Mouse (Mus musculus) limb, embryonic 11.5 days (tissue): Measurements from ENCODE around the gene Dync2li1. TPM values are rescaled to one million over a fixed set of nuclear protein-coding genes. Genes with fewer than 3 reads are reported as not detected.

Experiments
- ATAC-seq: fragments of 200-750 bp; cut with Nextera tagmentation; 2 replicates; pipeline ENCODE4 v1.8.0; 2017; ENCODE audit warnings: low read depth; ENCODE audit not compliant: insufficient number of reproducible peaks, low FRiP score, low TSS enrichment
- DNase-seq: peaks from one replicate; pipeline ENCODE4 v3.0.0-alpha.2; 2015; ENCODE audit warnings: low spot score
- H3K27ac ChIP-seq: fragments of 300-500 bp; sonication (generic); replicated peaks from 2 replicates; pipeline ENCODE4 v1.5.1; 2014; ENCODE audit warnings: low read depth, mild to moderate bottlenecking, low read length
- H3K27me3 ChIP-seq: fragments of 300-500 bp; sonication (generic); 2 replicates; pipeline ENCODE4 v1.6.1; 2014; ENCODE audit warnings: mild to moderate bottlenecking, low read length, mixed read lengths; ENCODE audit not compliant: control insufficient read depth, insufficient read depth
- H3K36me3 ChIP-seq: fragments of 300-500 bp; sonication (generic); 2 replicates; pipeline ENCODE4 v1.6.1; 2014; ENCODE audit warnings: mild to moderate bottlenecking, low read length, moderate library complexity, mixed read lengths; ENCODE audit not compliant: control insufficient read depth, insufficient read depth
- H3K4me1 ChIP-seq: fragments of 300-500 bp; sonication (generic); 2 replicates; pipeline ENCODE4 v1.6.1; 2014; ENCODE audit warnings: low read length, mixed read lengths; ENCODE audit not compliant: control insufficient read depth, insufficient read depth
- H3K4me2 ChIP-seq: fragments of 300-500 bp; sonication (generic); 2 replicates; pipeline ENCODE4 v1.6.1; 2014; ENCODE audit warnings: low read depth, mild to moderate bottlenecking, moderate library complexity; ENCODE audit not compliant: severe bottlenecking
- H3K4me3 ChIP-seq: fragments of 300-500 bp; sonication (generic); 2 replicates; pipeline ENCODE4 v1.5.1; 2014; ENCODE audit warnings: low read depth, low read length
- H3K9ac ChIP-seq: fragments of 300-500 bp; sonication (generic); 2 replicates; pipeline ENCODE4 v1.6.1; 2014; ENCODE audit warnings: mild to moderate bottlenecking, low read length
- H3K9me3 ChIP-seq: fragments of 300-500 bp; sonication (generic); 2 replicates; pipeline ENCODE4 v1.6.1; 2016; ENCODE audit warnings: low read length; ENCODE audit not compliant: control insufficient read depth
- WGBS: fragments of 180-500 bp; shearing (Covaris S2); extraction: QIAGEN DNeasy Blood & Tissue Kit; methylation state at CpG from one replicate; pipeline ENCODE4 v1.1.7; 2014; 5-methylcytosine and 5-hydroxymethylcytosine counted together
- polyA plus RNA-seq: library from polyadenylated mRNA; unstranded; fragments of >200 nt; fragmentation: Nextera tagmentation; extraction: Ambion mirVana; gene quantifications from 2 replicates; pipeline ENCODE4 v1.2.1, GENCODE M21; 2014

Dync2li1 gene
- polyA plus RNA-seq, 1 experiment from 2014 or later, result 42.0 TPM

- no peaks in the 10 kb centered on the region for H3K27me3 ChIP-seq
- no peak for ATAC-seq
- H3K27ac ChIP-seq, result no peak overlapping the region
These were observed 59.0 kb downstream of the Dync2li1 start for GRCm38 (mm10) chr17:84685286-84685685.

GRCm38 (mm10) chr17:84687994-84688393 is 61.7 kb downstream of the Dync2li1 start:
- no peak overlapping the region for H3K4me3 ChIP-seq
- DNase-seq, result no peak
- no peak overlapping the region for H3K9ac ChIP-seq
- H3K27me3 ChIP-seq, result no peaks in the 10 kb centered on the region
- no peaks in the 10 kb centered on the region for H3K36me3 ChIP-seq
- H3K27ac ChIP-seq, result no peak overlapping the region
- no peaks in the 10 kb centered on the region for H3K9me3 ChIP-seq
- 57% methylated on average over 5 of the region's 5 CpGs for WGBS
- H3K4me1 ChIP-seq, result no peaks in the 10 kb centered on the region
- H3K4me2 ChIP-seq, result no peak overlapping the region
- no peak for ATAC-seq

More at GRCm38 (mm10) chr17:84685286-84685685, 59.0 kb downstream of the Dync2li1 start:
- WGBS, result 81% methylated on average over 4 of the region's 4 CpGs
- Histone ChIP-seq H3K4me1 (no peaks in the 10 kb centered on the region), H3K9ac (no peak overlapping the region), H3K9me3 (no peaks in the 10 kb centered on the region), H3K4me3 (no peak overlapping the region), H3K36me3 (no peaks in the 10 kb centered on the region), H3K4me2 (no peak overlapping the region)
- no peak for DNase-seq

GRCm38 (mm10) chr17:84688834-84689233 is 62.5 kb downstream of the Dync2li1 start:
- Histone ChIP-seq H3K4me2 (no peak overlapping the region), H3K27me3 (no peaks in the 10 kb centered on the region), H3K4me3 (no peak overlapping the region), H3K9me3 (no peaks in the 10 kb centered on the region), H3K4me1 (no peaks in the 10 kb centered on the region), H3K27ac (no peak overlapping the region), H3K9ac (no peak overlapping the region), H3K36me3 (no peaks in the 10 kb centered on the region)
- DNase-seq, result no peak
- WGBS, result 91% methylated on average over 11 of the region's 11 CpGs
- no peak for ATAC-seq

GRCm38 (mm10) chr17:84689316-84689715 is 63.0 kb downstream of the Dync2li1 start:
- Histone ChIP-seq H3K27me3 (no peaks in the 10 kb centered on the region), H3K4me2 (no peak overlapping the region), H3K36me3 (no peaks in the 10 kb centered on the region), H3K4me3 (no peak overlapping the region), H3K4me1 (no peaks in the 10 kb centered on the region), H3K9me3 (no peaks in the 10 kb centered on the region), H3K27ac (no peak overlapping the region), H3K9ac (no peak overlapping the region)
- 85% methylated on average over 5 of the region's 5 CpGs for WGBS
- DNase-seq (no peak), ATAC-seq (no peak)

GRCm38 (mm10) chr17:84690111-84690510 is 63.8 kb downstream of the Dync2li1 start:
- no peak for ATAC-seq
- Histone ChIP-seq H3K9ac (no peak overlapping the region), H3K4me3 (no peak overlapping the region), H3K4me2 (no peak overlapping the region), H3K27me3 (no peaks in the 10 kb centered on the region), H3K36me3 (no peaks in the 10 kb centered on the region), H3K4me1 (no peaks in the 10 kb centered on the region), H3K27ac (no peak overlapping the region), H3K9me3 (no peaks in the 10 kb centered on the region)
- WGBS, result 74% methylated on average over 5 of the region's 5 CpGs
- no peak for DNase-seq

- 86% methylated on average over 2 of the region's 2 CpGs for WGBS
- ATAC-seq, result no peak
- no peaks in the 10 kb centered on the region for H3K36me3 ChIP-seq
- no peaks in the 10 kb centered on the region for H3K27me3 ChIP-seq
- no peak overlapping the region for H3K27ac ChIP-seq
- H3K9me3 ChIP-seq, result no peaks in the 10 kb centered on the region
- no peak overlapping the region for H3K4me3 ChIP-seq
- H3K9ac ChIP-seq, result no peak overlapping the region
- DNase-seq, result no peak
- no peak overlapping the region for H3K4me2 ChIP-seq
- no peaks in the 10 kb centered on the region for H3K4me1 ChIP-seq
These were observed 67.4 kb downstream of the Dync2li1 start for GRCm38 (mm10) chr17:84693741-84694140.

- no peak for ATAC-seq
- Histone ChIP-seq H3K27ac (no peak overlapping the region), H3K27me3 (no peaks in the 10 kb centered on the region), H3K4me2 (no peak overlapping the region), H3K9ac (no peak overlapping the region), H3K9me3 (no peaks in the 10 kb centered on the region), H3K4me3 (no peak overlapping the region), H3K4me1 (no peaks in the 10 kb centered on the region), H3K36me3 (no peaks in the 10 kb centered on the region)
- DNase-seq, result no peak
- 67% methylated on average over 6 of the region's 6 CpGs for WGBS
These were observed 70.2 kb downstream of the Dync2li1 start for GRCm38 (mm10) chr17:84696537-84696936.

- ATAC-seq, result no peak
- Histone ChIP-seq H3K36me3 (no peaks in the 10 kb centered on the region), H3K9ac (no peak overlapping the region), H3K4me2 (no peak overlapping the region), H3K27ac (no peak overlapping the region), H3K4me1 (no peaks in the 10 kb centered on the region), H3K9me3 (no peaks in the 10 kb centered on the region), H3K4me3 (no peak overlapping the region), H3K27me3 (no peaks in the 10 kb centered on the region)
- WGBS, result 26% methylated on average over 5 of the region's 5 CpGs
- DNase-seq, result peak; percentile 73
These were observed 72.4 kb downstream of the Dync2li1 start for GRCm38 (mm10) chr17:84698727-84699126.
